Mouse (Mus musculus) ES-Bruce4 (cell line): Measurements from ENCODE around the gene Cetn3. TPM values are rescaled to one million over a fixed set of nuclear protein-coding genes. Genes with fewer than 3 reads are reported as not detected.
A peak's percentile ranks its signal among the peaks of the same experiment; 100 is the strongest.

Experiments
- H3K27ac ChIP-seq: 2 replicates; pipeline ENCODE4 v1.5.1; 2012; ENCODE audit warnings: low read length, inconsistent platforms; ENCODE audit not compliant: insufficient read depth
- H3K27me3 ChIP-seq: 2 replicates; pipeline ENCODE4 v1.6.1; 2012; ENCODE audit warnings: mild to moderate bottlenecking, low read length, inconsistent platforms; ENCODE audit not compliant: control insufficient read depth, poor library complexity, insufficient read depth, severe bottlenecking
- H3K36me3 ChIP-seq: 2 replicates; pipeline ENCODE4 v1.6.1; 2012; ENCODE audit warnings: inconsistent platforms, mild to moderate bottlenecking, low read length, moderate library complexity; ENCODE audit not compliant: control insufficient read depth, poor library complexity, insufficient read depth, severe bottlenecking
- H3K4me1 ChIP-seq: one replicate; pipeline ENCODE4 v1.8.1; 2011; ENCODE audit warnings: low read length; ENCODE audit not compliant: control insufficient read depth, insufficient read depth
- H3K4me3 ChIP-seq: 2 replicates; pipeline ENCODE4 v1.5.1; 2011; ENCODE audit warnings: low read depth, mild to moderate bottlenecking, low read length
- H3K9ac ChIP-seq: 2 replicates; pipeline ENCODE4 v1.6.1; 2012; ENCODE audit warnings: low read depth, mild to moderate bottlenecking, inconsistent platforms; ENCODE audit not compliant: poor library complexity, severe bottlenecking
- H3K9me3 ChIP-seq: replicated peaks from 2 replicates; pipeline ENCODE4 v1.6.1; 2012; ENCODE audit warnings: mild to moderate bottlenecking, low read length, inconsistent platforms; ENCODE audit not compliant: control insufficient read depth, poor library complexity, insufficient read depth, severe bottlenecking
- CTCF ChIP-seq: IDR thresholded peaks from one replicate; pipeline ENCODE4 v1.8.1; 2011; ENCODE audit warnings: low read depth, low read length
- EP300 ChIP-seq: IDR thresholded peaks from 2 replicates; pipeline ENCODE4 v1.6.1; 2011; ENCODE audit warnings: low read depth, low read length; ENCODE audit not compliant: insufficient read depth
- POLR2A ChIP-seq: IDR thresholded peaks from one replicate; pipeline ENCODE4 v1.8.1; 2011; ENCODE audit warnings: low read length; ENCODE audit not compliant: insufficient read depth
- polyA plus RNA-seq: library from polyadenylated mRNA; stranded (reverse); fragments of >200 nt; gene quantifications from 2 replicates; pipeline ENCODE4 v1.2.4, GENCODE M21; 2011; ENCODE audit warnings: low read depth; ENCODE audit not compliant: missing spikeins, insufficient read depth, insufficient read length

Cetn3 gene
- polyA plus RNA-seq = 180 and 198 TPM in 2 replicates

DNA sequence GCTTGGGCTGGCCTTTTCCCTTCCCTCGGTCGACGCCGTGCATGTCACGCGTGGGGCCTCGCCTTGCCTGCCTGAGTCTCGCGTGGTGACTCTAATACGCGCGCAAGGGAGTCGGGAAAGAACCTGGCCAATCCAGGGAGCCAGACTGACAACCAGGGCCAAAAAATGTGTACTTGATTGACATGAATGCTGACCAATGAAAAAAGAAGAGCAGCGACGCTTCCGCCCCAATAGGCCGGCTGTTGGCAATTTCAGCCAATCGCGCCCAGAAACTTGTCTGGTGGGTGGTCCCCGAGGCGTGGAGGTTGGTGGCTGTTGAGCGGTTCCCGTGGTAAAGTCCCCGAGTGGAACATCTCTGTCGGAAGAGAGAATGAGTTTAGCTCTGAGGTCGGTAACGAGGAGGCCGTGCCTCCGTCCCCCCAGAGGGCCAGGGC is at the start of gene Cetn3:
Gene Cetn3, plus strand, starts transcription at position 107 of the 434 bp plus-strand sequence.
- TF ChIP-seq EP300 (no peak), POLR2A (peak; percentile 18), CTCF (no peak)
- Histone ChIP-seq H3K9me3 (no peaks in the 10 kb centered on the region), H3K27me3 (no peaks in the 10 kb centered on the region), H3K36me3 (peaks cover 10% of the 10 kb centered on the region; the same call in 1 of the 2 replicates), H3K27ac (peak within 1 kb of the TSS; percentile 71), H3K9ac (peak within 1 kb of the TSS; percentile 88), H3K4me3 (peak within 1 kb of the TSS; percentile 86), H3K4me1 (no peaks in the 10 kb centered on the region)

DNA sequence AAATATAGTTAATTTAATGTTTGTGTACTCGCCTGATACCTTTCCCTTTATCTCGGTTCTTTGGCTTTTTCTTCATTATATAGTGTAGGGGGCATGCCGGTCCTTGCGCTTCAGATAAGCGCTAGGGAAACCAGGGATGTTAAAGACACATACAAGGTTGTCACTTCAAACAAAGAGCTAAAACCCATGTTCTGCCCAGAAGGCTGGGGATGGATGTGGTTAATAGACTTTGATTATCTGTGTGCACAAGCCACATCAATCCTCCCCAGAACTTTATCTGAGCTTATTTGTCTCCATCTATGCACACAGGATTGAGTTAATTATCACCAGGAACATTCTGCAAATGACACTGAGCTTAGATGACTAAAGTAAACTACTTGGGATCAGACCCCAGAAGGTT is 46.3 kb upstream of the Cetn3 start:
- H3K4me1 ChIP-seq = no peaks in the 10 kb centered on the region
- no peak overlapping the region for H3K9ac ChIP-seq
- H3K36me3 ChIP-seq = no peaks in the 10 kb centered on the region
- no peak overlapping the region for H3K27ac ChIP-seq
- H3K9me3 ChIP-seq = no peaks in the 10 kb centered on the region
- H3K27me3 ChIP-seq = no peaks in the 10 kb centered on the region
- no peak for TF ChIP-seq CTCF
- TF ChIP-seq POLR2A = no peak
- no peak for TF ChIP-seq EP300
- no peak overlapping the region for H3K4me3 ChIP-seq

DNA sequence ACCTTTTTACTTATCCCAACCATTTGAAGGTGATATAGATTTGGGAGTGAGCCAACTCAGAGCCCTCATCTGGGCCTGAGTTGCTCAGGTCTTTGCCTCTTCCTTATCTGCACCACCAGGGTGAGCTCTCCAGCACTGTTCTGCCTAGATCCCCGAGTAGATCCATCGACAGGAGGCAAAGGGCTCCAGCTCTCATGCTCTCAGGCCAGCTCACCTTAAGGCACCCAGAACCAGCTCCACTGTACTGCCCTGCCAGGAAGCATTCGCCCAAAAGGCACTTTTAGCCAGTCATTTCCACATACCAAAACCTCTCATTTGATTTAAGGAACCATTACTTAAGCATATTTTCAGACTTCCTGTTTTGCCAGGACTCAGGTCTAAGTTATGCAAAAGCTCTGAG is 42.0 kb upstream of the Cetn3 start:
- no peak overlapping the region for H3K27ac ChIP-seq
- no peaks in the 10 kb centered on the region for H3K27me3 ChIP-seq
- H3K4me1 ChIP-seq = no peaks in the 10 kb centered on the region
- H3K4me3 ChIP-seq = no peak overlapping the region
- no peaks in the 10 kb centered on the region for H3K9me3 ChIP-seq
- TF ChIP-seq EP300 (no peak), POLR2A (no peak), CTCF (no peak)
- no peaks in the 10 kb centered on the region for H3K36me3 ChIP-seq
- H3K9ac ChIP-seq = no peak overlapping the region

DNA sequence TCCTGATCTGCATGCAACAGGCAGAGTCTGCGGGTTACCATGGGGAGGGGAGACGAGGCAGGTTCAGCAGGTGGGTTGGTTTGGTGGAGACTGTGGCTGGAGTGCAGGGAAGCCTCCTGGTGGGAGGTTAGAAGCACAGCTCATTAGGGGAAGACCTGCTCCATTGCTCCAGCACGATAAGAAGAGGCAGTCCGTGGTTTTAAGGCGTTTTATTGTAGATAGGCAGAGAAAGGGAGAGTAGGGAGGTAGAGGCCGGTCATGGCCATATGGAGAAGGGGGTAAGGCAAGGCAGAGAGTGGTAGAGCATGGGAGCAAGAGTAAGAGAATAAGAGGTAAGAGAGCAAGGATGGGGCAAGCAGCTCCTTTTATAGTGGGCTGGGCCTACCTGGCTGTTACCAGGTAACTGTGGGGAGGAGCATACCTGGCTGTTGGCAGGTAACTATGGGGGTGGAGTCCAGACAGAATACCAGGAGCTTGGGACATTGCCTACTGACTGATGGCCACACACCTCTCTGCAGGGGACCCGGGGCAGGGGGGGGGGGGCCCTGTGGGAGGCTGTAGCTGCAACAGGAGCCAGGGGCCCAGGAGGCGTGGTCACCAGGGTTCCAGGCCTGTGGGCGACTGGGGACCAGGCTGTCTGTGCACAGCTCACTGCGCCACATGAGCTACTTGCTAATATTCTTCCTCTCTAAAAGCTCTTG is 39.3 kb upstream of the Cetn3 start:
- Histone ChIP-seq H3K27me3 (no peaks in the 10 kb centered on the region), H3K36me3 (no peaks in the 10 kb centered on the region), H3K4me1 (no peaks in the 10 kb centered on the region), H3K9me3 (no peaks in the 10 kb centered on the region), H3K27ac (no peak overlapping the region), H3K4me3 (no peak overlapping the region), H3K9ac (no peak overlapping the region)
- TF ChIP-seq EP300 (no peak), POLR2A (no peak), CTCF (no peak)

DNA sequence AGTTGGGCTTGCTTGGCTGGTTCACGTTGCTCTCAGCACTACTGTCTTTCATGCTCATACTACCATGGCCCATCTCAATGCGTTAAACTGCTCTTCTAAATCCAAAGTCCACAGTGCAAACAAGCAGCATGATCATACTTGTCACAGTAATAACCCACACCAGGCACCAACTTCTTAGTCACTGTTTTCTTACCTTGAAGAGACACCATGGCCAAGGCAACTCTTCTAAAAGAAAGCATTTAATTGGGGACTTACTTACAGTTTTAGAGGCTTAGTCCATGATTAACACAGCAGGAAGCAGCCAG is 38.8 kb upstream of the Cetn3 start:
- Histone ChIP-seq H3K9me3 (no peaks in the 10 kb centered on the region), H3K36me3 (no peaks in the 10 kb centered on the region), H3K27ac (no peak overlapping the region), H3K4me1 (no peaks in the 10 kb centered on the region), H3K27me3 (no peaks in the 10 kb centered on the region), H3K4me3 (no peak overlapping the region), H3K9ac (no peak overlapping the region)
- TF ChIP-seq POLR2A = no peak
- TF ChIP-seq CTCF = no peak
- TF ChIP-seq EP300 = no peak

DNA sequence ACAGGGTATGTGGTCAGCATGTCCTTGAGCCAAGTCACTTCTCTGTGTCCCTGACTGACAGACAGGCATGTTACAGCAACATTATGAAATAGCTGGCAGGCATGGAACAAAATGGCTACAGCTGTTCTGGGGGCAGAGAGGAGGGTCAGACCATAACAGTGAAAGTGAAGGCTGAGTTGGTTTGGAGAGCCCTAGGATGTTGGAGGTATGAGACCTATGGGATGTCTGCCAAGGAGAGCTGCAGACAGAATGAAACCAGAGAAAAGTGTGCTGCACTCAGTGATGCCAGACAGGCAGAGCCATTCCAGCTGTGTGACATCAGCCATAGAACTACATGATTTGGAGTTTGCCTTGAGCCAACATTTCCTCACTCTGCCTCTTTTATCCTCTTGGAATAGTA is 28.0 kb upstream of the Cetn3 start:
- Histone ChIP-seq H3K27ac (no peak overlapping the region), H3K4me3 (no peak overlapping the region), H3K36me3 (no peaks in the 10 kb centered on the region), H3K9ac (no peak overlapping the region), H3K9me3 (no peaks in the 10 kb centered on the region), H3K4me1 (no peaks in the 10 kb centered on the region), H3K27me3 (no peaks in the 10 kb centered on the region)
- TF ChIP-seq POLR2A = no peak
- no peak for TF ChIP-seq CTCF
- no peak for TF ChIP-seq EP300
